Mouse (Mus musculus) stomach, embryonic 16.5 days (tissue): ENCODE measurements around the gene Plcl1. TPM values are rescaled to one million over a fixed set of nuclear protein-coding genes. Genes with fewer than 3 reads are reported as not detected.

Experiments used
- ATAC-seq: fragments of 200-750 bp; cut with Nextera tagmentation; 2 replicates; pipeline ENCODE4 v1.8.0; 2017; ENCODE audit warnings: moderate number of reproducible peaks, moderate TSS enrichment; ENCODE audit not compliant: insufficient read depth, low FRiP score
- H3K27ac ChIP-seq: fragments of 300-500 bp; sonication (generic); 2 replicates; pipeline ENCODE4 v1.5.1; 2014; ENCODE audit warnings: low read length
- H3K27me3 ChIP-seq: fragments of 300-500 bp; sonication (generic); 2 replicates; pipeline ENCODE4 v1.6.1; 2014; ENCODE audit warnings: low read length, control low read depth, mixed read lengths; ENCODE audit not compliant: control insufficient read depth, insufficient read depth
- H3K36me3 ChIP-seq: fragments of 300-500 bp; sonication (generic); 2 replicates; pipeline ENCODE4 v1.6.1; 2014; ENCODE audit warnings: low read length; ENCODE audit not compliant: control insufficient read depth, insufficient read depth
- H3K4me1 ChIP-seq: fragments of 300-500 bp; sonication (generic); 2 replicates; pipeline ENCODE4 v1.6.1; 2014; ENCODE audit warnings: low read length, control low read depth, mixed read lengths; ENCODE audit not compliant: control insufficient read depth, insufficient read depth
- H3K4me2 ChIP-seq: fragments of 300-500 bp; sonication (generic); 2 replicates; pipeline ENCODE4 v1.6.1; 2014; ENCODE audit warnings: low read depth, low read length, mixed read lengths
- H3K4me3 ChIP-seq: fragments of 300-500 bp; sonication (generic); replicated peaks from 2 replicates; pipeline ENCODE4 v1.5.1; 2014; ENCODE audit warnings: mild to moderate bottlenecking, low read length
- H3K9ac ChIP-seq: fragments of 300-500 bp; sonication (generic); 2 replicates; pipeline ENCODE4 v1.6.1; 2014; ENCODE audit warnings: low read length
- H3K9me3 ChIP-seq: fragments of 300-500 bp; sonication (generic); replicated peaks from 2 replicates; pipeline ENCODE4 v1.6.1; 2016; ENCODE audit warnings: low read length, control low read depth; ENCODE audit not compliant: control insufficient read depth
- WGBS: fragments of 180-500 bp; shearing (Covaris S2); extraction: QIAGEN DNeasy Blood & Tissue Kit; methylation state at CpG from one replicate; pipeline ENCODE4 v1.1.7; 2014; 5-methylcytosine and 5-hydroxymethylcytosine counted together
- polyA plus RNA-seq: library from polyadenylated mRNA; unstranded; fragments of >200 nt; fragmentation: Nextera tagmentation; extraction: Ambion mirVana; gene quantifications from 2 replicates; pipeline ENCODE4 v1.2.1, GENCODE M21; 2015

The Plcl1 gene
- polyA plus RNA-seq, 1 experiment from 2014 or later = 1.9 TPM

DNA sequence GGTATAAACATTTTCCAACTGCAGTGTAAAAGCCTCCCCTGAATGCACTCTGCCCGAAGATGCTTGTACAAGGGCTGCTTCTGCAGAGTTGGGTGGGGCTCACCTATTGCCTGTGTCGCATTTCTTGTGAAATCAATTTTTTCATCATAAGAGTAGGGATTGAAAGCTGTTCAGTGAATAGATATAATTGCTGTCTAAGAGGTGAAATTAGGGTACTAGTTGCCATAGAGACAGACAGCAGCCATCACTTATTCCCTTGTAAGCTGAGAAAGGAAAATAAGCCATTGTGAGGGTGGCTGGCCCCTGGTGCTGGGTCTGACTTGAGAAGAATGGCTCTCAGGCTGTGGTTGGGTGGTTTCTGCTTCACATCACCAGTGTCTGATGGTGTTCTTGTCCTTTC, 299.0 kb downstream of the Plcl1 start:
- Histone ChIP-seq H3K9ac (no peak overlapping the region), H3K4me2 (no peak overlapping the region), H3K36me3 (no peaks in the 10 kb centered on the region), H3K9me3 (no peaks in the 10 kb centered on the region), H3K4me3 (no peak overlapping the region), H3K27me3 (no peaks in the 10 kb centered on the region), H3K4me1 (no peaks in the 10 kb centered on the region), H3K27ac (no peak overlapping the region)
- ATAC-seq = no peak
- WGBS = 45% methylated on average over 2 of the region's 2 CpGs

DNA sequence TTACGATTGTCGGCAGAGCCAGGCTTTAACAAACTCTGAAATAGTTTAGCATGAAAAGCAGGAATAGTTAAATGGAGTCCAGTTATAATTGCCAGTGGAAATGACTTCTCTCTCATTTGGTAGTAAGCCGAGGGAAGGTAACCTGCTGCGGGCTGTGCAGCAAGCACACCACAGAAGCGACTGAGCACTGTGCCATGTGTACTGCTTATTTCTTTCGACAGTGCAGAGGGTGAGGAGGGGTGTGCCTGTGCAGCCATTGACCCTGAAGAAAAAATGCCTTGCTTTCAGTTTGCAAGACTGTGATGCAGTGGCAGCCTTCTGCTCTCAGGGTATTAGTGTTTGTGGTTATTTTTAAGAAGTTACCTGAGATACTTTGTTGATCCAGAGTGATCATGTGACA, 299.5 kb downstream of the Plcl1 start:
- 80% methylated on average over 6 of the region's 6 CpGs for WGBS
- Histone ChIP-seq H3K36me3 (no peaks in the 10 kb centered on the region), H3K4me2 (no peak overlapping the region), H3K4me3 (no peak overlapping the region), H3K4me1 (no peaks in the 10 kb centered on the region), H3K27me3 (no peaks in the 10 kb centered on the region), H3K9ac (no peak overlapping the region), H3K9me3 (no peaks in the 10 kb centered on the region), H3K27ac (no peak overlapping the region)
- ATAC-seq = no peak

DNA sequence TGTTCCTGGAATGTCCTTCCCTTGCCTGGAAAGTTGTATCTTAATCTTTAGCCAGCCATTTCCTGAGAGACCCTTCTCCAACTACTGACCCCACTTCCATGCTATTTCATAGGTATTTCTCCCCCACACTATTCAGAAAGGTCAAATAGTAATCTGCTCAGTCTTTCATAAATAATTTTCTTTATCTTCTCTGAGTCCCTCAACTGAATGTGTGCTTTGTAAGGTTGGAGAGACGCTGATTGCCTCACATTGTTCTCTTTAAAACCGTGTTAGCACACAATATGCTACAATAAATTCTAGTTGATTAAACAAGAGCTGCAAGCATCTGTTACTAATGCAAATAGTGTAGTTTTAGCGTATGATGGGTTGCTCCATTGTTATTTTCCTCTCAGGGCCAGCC, 300.0 kb downstream of the Plcl1 start:
- Histone ChIP-seq H3K9ac (no peak overlapping the region), H3K27ac (no peak overlapping the region), H3K27me3 (no peaks in the 10 kb centered on the region), H3K4me2 (no peak overlapping the region), H3K4me1 (no peaks in the 10 kb centered on the region), H3K36me3 (no peaks in the 10 kb centered on the region), H3K9me3 (no peaks in the 10 kb centered on the region), H3K4me3 (no peak overlapping the region)
- no peak for ATAC-seq
- 51% methylated on average over 3 of the region's 3 CpGs for WGBS

DNA sequence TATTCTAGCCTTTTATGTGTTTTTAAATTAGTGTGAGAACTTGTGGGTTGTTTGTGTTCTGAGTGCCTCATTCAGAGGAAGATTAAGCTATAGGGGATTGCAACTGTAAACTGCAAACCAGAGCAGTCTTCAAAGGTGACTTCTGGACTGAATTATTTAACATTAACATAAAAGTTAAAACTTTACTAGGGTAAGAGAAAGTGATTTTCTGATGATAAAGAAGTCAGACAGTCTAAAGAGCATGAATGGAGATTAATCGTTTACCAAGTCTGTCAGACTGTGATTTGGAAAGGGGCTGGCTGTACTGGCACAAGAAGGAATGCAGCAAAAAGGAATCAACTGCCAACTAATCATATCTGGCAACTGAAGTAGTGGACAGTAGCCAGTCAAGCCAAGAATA, 301.2 kb downstream of the Plcl1 start:
- Histone ChIP-seq H3K4me3 (no peak overlapping the region), H3K9ac (no peak overlapping the region), H3K36me3 (no peaks in the 10 kb centered on the region), H3K4me2 (no peak overlapping the region), H3K4me1 (no peaks in the 10 kb centered on the region), H3K27ac (no peak overlapping the region), H3K27me3 (no peaks in the 10 kb centered on the region), H3K9me3 (no peaks in the 10 kb centered on the region)
- WGBS = 44% methylated on average over 1 of the region's 1 CpGs
- ATAC-seq = no peak

DNA sequence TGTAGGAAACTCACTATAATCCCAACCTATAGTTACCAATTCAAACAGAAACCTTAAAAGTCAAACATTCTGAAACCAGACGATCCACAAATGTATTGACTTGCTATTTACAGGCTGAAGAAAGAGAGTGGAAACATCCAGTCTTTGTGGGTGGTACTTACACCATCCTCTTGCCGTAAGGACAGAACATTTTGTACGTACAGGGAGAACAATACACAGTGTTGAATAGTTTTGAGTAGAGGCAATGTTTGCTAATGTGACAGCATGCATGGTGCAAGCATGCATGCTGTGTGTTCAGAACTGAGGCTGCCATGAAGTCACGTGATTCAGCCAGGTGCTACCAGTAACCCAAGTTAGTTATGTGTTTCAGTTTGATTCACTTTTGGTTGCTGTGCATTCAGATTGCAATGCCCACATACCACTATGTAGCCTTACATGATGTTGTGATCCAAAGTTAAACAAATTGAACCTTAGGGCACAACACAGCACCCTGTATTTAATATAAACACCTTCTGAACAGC, 311.6 kb downstream of the Plcl1 start:
- Histone ChIP-seq H3K27ac (no peak overlapping the region), H3K4me1 (no peaks in the 10 kb centered on the region), H3K9ac (no peak overlapping the region), H3K36me3 (no peaks in the 10 kb centered on the region), H3K4me2 (no peak overlapping the region), H3K9me3 (no peaks in the 10 kb centered on the region), H3K4me3 (no peak overlapping the region), H3K27me3 (no peaks in the 10 kb centered on the region)
- WGBS = 63% methylated on average over 4 of the region's 4 CpGs
- no peak for ATAC-seq

DNA sequence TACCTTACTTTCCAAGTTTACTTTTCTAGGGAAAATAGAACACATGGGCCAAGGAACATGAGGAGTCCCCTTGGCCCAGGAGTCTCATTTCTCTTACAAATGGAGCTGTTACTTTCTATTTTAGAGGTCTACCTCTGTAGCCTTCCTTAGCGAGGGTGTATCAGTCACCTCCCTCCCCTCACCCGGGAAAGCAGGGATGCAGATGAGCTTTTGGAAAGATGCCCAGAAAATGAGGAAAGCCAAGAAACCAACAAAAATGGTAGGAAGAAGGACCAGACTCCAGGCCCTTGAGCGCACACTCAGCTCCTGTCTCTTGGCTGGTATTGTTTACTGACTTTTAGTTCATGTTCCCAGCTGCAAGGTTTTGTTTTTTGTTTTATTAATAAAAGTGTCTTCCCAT, 319.7 kb downstream of the Plcl1 start:
- no peak overlapping the region for H3K4me2 ChIP-seq
- 35% methylated on average over 3 of the region's 3 CpGs for WGBS
- H3K9ac ChIP-seq = no peak overlapping the region
- no peaks in the 10 kb centered on the region for H3K27me3 ChIP-seq
- 0 out of 2 replicates have a peak, but pooled peaks cover 3% of the 10 kb centered on the region for H3K9me3 ChIP-seq
- no peak for ATAC-seq
- no peaks in the 10 kb centered on the region for H3K36me3 ChIP-seq
- H3K4me1 ChIP-seq = no peaks in the 10 kb centered on the region
- H3K4me3 ChIP-seq = no peak overlapping the region
- H3K27ac ChIP-seq = no peak overlapping the region

DNA sequence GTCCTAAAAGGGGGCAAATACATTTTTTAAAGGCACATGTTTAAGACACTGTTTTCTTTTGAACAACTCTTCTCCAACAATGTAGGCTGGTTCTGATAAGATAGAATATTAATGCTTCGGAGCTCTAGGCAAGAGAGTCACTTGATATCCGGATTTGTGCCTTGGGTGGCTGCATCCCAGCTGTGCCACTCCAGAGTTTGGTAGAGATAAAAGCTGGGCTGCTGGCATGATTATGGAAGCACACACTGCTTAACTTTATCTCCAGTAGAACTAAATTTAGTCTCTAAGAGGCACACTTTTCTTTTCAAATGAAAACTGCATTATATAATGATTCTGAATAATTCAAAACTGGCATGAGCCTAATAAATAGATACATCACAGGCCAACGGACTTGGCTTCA, 323.6 kb downstream of the Plcl1 start:
- no peaks in the 10 kb centered on the region for H3K27me3 ChIP-seq
- no peak overlapping the region for H3K27ac ChIP-seq
- H3K4me3 ChIP-seq = no peak overlapping the region
- H3K9ac ChIP-seq = no peak overlapping the region
- H3K4me1 ChIP-seq = no peaks in the 10 kb centered on the region
- 81% methylated on average over 3 of the region's 3 CpGs for WGBS
- no peak for ATAC-seq
- H3K4me2 ChIP-seq = no peak overlapping the region
- H3K36me3 ChIP-seq = no peaks in the 10 kb centered on the region
- 0 out of 2 replicates have a peak, but pooled peaks cover 3% of the 10 kb centered on the region for H3K9me3 ChIP-seq

DNA sequence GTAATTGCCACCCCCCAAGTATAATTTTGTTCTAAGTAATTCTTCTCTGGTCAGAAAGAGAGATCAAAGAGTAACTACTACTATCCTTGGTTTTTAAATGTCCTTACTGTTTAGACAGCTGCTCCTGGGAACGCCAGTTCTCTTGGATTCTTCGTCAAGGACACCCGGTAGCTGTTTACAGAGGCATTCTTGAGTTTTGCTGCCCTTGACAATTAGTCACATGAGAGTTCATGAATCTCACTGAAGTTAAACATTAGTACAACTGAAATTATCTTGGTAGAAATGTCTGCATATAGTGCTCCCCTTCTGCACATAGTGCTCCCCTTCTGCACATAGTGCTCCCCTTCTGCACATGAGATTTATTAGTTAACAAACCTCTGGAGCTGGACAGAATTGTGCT, 327.2 kb downstream of the Plcl1 start:
- WGBS = 42% methylated on average over 3 of the region's 3 CpGs
- H3K4me3 ChIP-seq = no peak overlapping the region
- no peak overlapping the region for H3K9ac ChIP-seq
- no peak overlapping the region for H3K4me2 ChIP-seq
- no peaks in the 10 kb centered on the region for H3K4me1 ChIP-seq
- no peaks in the 10 kb centered on the region for H3K27me3 ChIP-seq
- no peak overlapping the region for H3K27ac ChIP-seq
- H3K36me3 ChIP-seq = no peaks in the 10 kb centered on the region
- 0 out of 2 replicates have a peak, but pooled peaks cover 3% of the 10 kb centered on the region for H3K9me3 ChIP-seq
- no peak for ATAC-seq

DNA sequence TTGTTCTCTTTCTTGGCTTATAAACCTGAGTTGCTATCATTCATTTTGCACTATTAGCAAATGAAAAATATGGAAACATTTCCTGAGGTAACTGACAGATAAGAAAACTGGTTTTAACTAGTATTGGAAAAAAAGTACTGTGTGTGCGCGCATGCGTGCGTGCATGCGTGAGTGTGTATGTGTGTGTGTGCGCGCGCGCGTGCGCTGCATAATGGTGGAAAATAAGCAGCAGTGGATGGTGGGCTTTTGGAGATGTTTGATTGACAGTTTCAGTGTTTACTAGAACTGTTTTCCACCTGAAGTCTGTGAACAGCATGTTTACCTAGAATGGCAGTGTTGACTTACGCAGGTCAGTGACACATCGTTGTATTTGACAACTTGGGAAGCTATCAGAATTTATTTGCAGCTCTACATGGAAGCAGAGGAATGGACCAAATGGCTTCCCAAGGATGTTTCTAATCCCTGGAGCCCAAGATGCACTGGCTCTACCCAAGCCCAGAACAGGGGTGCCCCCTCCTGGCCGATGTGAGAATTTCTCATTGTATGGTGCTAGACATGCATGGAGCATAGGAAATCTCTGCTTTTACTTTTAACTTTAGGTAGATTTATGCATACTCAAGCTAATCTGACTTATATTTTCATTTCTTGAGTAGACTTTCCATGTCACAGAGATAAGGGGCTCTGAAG, 330.5 kb downstream of the Plcl1 start:
- Histone ChIP-seq H3K36me3 (no peaks in the 10 kb centered on the region), H3K9ac (no peak overlapping the region), H3K4me2 (no peak overlapping the region), H3K4me1 (no peaks in the 10 kb centered on the region), H3K9me3 (no peaks in the 10 kb centered on the region), H3K4me3 (no peak overlapping the region), H3K27ac (no peak overlapping the region), H3K27me3 (no peaks in the 10 kb centered on the region)
- WGBS = 80% methylated on average over 14 of the region's 14 CpGs
- peak; percentile 71; the same call in 1 of the 2 replicates for ATAC-seq
